Mouse (Mus musculus) CD8-positive naive resting alpha-beta T cell, adult 2 months (primary cell): ENCODE data around the gene Dpp8.
A peak's percentile ranks its signal among the peaks of the same experiment; 100 is the strongest.

Experiments
- DNase-seq, 2 experiments: peaks; one replicate each; pipeline ENCODE4 v3.0.0; 2022; ENCODE audit warnings: low read depth in 2 of 2, low spot score in 2 of 2

Gene Dpp8

DNA sequence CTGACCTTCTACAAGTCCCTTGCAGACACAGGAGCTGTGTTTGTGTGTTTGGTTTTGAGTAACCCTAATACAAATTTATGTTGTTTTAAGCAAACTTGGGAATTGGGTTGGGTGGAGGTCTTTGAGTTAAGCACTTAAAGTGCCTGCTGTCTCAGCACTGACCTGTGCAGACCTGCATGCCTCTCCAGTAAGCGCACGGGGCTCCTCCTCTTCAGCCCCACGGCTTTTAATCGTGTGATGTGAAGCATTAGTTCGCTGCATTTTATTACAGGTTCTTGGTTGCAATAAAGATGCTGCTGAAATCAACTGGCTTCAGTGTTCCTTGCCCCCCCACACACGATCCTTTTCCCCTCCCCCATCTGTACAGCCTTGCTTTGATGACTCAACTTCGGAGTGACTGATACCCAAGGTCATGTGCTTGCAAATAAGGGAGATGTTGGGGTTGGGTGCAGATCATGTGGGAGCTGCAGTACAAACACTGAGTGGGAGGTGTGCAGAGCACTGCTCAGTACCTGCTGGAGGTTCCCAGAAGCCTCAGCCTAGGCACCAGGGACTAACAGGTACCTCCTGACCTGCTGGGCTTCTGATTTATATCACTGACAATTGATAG lies 52.1 kb downstream of the Dpp8 start:
- no peak for DNase-seq

DNA sequence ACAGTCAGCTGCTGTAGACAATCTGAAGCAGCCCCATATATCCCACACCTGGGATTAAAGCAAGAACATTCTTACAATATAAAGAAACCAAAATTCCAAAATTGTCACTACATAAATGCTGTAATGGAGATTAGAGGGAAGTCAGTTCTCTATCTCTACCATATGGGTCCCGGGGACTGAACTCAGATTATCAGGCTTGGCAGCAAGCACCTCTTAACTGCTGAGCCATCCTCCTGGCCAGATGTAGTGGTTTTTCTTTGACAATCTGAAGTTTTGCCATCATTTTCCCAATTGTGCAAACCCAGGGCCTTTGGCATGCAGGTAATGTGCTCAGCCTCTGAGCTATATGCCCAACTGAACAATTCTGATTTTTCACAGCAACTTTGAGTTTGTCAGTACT lies 53.1 kb downstream of the Dpp8 start:
- DNase-seq, result no peak

GRCm38 (mm10) chr9:65086801-65087200 lies 54.6 kb downstream of the Dpp8 start:
- DNase-seq, result no peak

GRCm38 (mm10) chr9:65087490-65087889 lies 55.3 kb downstream of the Dpp8 start:
- peak; percentile 8 to 35 for DNase-seq

- DNase-seq, result no peak
These were observed 62.0 kb downstream of the Dpp8 start for GRCm38 (mm10) chr9:65094237-65094636.

- DNase-seq, result no peak
These were observed 68.9 kb downstream of the Dpp8 start, which contains the start of gene Igdcc4 for GRCm38 (mm10) chr9:65100991-65101685. Gene Igdcc4, plus strand, starts transcription at chr9:65101486.

- no peak for DNase-seq
These were observed 69.6 kb downstream of the Dpp8 start for GRCm38 (mm10) chr9:65101686-65102376.

DNA sequence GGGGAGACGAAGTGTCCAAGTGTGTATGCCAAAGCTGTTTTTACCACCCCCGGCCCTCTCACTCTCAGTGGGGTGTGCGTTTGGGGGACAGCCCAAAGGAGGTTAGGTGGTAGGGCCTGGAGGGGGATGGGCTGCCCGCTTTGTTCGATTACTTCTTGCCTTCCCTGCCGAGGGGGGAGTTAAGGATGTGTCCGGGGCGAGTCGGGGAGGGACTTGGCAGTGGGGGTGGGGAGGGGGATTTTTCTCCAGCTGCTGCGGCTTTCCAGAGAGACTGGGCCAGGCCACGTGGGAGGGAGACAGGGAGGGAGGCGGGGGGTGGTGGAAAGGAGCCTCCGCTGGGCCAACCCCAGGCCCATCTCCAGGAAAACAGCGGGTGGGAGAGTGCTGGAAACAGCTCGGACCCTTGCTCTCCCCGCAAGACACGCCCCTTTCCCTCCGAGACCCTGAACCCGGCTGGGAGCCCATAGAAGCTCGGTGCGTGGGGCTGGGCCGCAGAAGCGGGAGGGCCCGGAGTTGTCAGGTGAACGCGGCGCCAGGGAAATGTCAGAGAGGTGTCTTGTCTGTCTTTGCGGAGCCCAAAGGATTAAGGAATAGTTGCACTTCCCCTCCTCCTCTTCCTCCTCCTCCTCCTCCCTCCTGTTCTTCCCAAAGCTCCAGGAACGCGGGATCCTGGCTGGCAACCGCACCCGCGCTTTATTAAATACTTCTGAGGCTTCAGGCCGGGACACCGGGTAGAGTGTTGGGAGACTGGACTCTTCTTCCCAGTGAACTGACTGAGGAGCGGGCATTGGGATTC lies 70.4 kb downstream of the Dpp8 start:
- no peak for DNase-seq

DNA sequence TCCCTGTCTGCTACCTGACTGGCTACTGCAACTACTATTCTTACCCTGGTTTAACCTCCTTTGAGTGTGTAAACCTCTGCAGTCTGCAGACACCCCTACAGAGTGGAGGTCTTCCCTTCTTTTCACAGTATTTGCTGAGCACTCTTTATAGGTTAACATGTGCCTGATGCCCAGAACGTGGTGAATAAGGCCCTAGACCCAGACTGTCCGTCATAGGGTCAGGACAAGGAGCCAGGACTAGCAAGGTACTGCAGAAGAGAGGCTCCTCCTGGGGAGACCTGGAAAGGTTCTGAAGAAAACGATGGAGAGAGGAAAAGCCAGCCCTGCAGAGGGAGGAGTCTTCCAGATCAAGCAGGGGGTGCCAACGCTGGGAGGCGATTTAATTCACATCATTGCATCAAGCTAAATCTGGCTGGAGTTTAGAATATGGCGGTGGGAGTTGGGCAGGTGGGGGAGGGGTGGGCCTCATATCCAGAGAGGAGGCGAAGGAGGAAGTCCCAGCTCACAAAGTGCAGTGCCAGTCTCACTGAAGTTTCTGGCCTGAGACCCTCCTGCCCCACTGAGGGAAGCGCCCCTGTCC lies 71.0 kb downstream of the Dpp8 start:
- no peak for DNase-seq

DNA sequence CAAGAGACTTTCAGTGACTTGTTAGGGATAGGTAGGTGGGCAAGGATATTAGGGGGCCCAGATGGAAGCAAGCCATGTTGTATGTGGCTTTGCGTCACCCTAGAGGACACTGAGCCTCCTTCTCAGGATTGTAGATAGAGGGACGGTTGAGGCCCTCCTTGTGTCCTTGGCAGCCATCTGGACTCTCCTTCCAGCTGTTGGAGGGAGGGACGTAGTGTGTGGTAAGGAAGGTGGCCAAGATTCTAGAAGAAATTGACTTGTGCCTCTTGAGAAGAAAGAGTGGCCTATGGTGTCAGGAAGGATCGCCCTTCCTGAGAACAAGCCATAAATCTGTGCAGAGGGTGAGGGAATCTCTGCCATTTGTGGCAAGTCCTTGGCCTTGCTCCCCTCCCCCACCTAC lies 74.6 kb downstream of the Dpp8 start:
- no peak for DNase-seq

- DNase-seq, result no peak
These were observed 75.7 kb downstream of the Dpp8 start for GRCm38 (mm10) chr9:65107893-65108292.

DNA sequence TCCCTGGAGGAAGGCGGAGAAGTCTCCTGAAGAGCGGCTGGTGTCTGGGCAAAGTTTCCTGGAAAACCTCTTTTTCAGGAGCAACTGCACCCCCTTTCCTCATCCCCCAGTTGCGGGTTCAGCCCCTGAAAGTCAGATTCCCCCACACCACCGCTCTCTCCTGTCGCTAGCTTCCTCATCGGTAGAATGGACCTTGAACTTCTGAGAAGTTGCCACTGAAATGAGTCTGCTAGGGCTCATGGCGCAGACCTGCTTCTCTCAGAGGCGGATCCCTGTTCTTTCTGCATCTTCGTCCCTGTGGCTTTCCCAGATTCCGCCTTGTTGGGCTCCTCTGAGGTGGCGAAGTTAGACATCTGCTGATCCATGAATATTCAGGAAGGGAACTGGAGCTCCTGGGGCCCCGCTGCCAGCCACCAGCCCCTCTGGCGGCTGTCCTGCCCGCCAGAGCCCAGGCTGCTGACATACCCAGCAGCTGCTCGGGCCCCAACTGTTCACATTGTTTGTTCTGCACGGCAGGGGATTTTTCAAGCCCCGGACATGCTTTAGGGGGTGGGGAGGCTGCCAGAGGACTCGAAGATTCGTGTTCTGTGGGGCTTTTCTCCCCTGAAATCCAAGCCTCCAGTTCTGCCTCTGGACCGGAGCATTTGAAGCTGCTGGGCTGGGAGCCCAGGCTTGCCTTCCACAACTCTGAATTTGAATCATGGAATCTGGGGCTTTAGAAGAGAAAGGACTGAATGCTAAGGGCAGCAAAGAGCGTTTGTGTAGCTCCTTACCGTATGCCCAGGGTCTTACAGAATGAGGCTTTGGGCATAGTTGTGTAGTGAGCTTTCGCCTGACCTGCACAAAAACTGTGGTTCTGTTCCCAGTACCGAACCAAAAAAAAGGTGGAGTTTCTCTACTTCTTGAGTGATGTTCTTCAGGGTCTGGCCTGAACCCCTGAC lies 77.2 kb downstream of the Dpp8 start:
- no peak for DNase-seq

DNA sequence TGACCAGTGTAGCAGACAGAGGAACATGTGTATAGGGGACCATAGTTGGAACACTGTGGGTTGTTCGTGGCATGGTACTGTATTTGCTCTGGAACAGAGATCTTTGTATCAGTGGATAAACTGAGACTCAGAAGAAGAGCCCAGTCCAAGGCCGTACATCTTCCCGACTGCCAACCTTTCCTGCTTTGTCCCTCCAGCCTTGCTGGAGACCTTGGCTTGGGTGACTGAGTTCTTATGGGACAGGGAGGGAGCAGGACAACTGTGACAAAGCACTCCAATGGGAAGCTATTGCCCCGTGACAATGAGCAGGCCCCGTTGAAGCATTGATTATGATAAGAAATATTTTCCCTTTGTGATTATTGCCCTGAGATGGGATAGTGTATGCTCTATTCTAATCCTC lies 79.5 kb downstream of the Dpp8 start:
- no peak for DNase-seq

GRCm38 (mm10) chr9:65113694-65114093 lies 81.5 kb downstream of the Dpp8 start:
- no peak for DNase-seq

DNA sequence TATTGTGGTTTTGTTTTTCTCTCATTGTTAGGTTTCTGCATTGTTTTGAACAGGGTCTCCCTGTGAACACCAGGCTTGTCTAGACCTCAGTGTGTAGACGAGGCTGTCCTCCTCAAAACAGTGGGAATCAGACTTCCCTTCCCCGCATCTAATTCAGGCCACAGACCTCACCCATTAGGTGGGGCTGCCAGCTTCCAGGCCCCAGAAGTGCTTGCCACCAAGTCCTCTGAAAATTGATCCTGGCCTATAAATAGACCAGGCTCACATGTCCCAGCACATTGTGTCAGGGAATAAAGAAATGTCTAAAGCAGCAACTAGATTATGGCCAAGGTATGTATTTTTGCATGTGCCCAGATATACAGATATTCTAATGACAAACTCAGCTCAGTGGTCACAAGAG lies 83.7 kb downstream of the Dpp8 start:
- DNase-seq, result no peak

GRCm38 (mm10) chr9:65117516-65117915 lies 85.3 kb downstream of the Dpp8 start:
- no peak for DNase-seq

DNA sequence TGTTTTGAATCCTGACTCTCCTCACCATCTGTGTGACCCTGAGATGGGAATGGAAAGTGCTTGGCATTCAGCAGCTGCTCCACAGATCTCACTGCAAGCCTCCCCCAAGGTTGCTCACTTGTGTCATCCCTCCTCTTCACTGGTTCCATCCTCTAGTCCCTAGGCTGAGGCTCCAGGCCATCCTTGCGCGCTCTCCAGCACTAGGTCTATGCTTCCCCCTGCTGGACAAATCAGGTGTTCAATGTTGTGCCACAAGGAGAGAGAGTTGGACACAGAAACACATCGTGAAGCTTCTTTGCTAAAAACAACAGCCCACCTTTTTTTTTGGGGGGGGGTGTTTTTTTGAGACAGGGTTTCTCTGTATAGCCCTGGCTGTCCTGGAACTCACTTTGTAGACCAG lies 88.7 kb downstream of the Dpp8 start:
- DNase-seq, result no peak

DNA sequence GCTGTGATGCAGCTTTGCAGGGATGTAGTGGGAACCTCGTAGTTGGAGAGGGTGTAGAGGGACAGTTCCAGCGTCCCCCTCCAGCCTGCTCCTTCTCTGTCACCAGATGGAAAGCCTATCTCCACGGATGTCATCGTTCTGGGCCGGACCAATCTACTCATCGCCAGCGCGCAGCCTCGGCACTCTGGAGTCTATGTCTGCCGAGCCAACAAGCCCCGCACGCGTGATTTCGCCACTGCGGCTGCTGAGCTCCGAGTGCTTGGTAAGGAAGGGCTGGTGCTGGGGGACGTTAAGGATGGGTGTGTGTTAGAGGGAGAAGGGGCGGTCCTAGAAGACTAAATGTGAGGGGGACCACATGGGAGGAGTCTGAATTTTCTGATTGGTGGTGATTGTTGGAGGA lies 90.3 kb downstream of the Dpp8 start:
- DNase-seq, result no peak

DNA sequence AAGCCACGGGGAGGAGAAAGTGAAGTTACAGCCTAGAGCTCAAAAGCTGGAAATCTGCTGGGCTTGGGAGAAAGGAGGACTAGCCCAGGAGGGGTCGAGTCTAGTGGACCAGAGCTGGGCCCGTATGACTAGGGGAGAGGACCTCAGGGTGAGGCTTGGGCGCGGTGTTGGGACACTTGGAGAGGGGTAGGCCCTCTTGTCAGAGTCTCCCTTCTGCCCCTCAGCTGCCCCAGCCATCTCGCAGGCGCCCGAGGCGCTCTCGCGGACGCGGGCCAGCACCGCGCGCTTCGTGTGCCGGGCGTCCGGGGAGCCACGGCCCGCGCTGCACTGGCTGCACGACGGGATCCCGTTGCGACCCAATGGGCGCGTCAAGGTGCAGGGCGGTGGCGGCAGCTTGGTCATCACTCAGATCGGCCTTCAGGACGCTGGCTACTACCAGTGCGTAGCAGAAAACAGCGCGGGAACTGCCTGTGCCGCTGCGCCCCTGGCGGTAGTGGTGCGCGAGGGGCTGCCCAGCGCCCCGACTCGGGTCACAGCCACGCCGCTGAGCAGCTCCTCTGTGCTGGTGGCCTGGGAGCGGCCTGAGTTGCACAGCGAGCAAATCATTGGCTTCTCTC lies 91.4 kb downstream of the Dpp8 start:
- no peak for DNase-seq
